Mouse (Mus musculus) yolk sac, embryonic 10.5 days (tissue): ENCODE measurements at regions not wholly inside any gene's neighbourhood (a gene's known extent, or its start where the extent isn't known, plus 50 kb on each side); places are given as distances from the start of the nearest gene placed in this dataset.
"Not testable (repeated sequence)": the region's sequence is repeated elsewhere in the genome, so short reads cannot be mapped to it uniquely, and the experiment has no call there.

ENCODE experiments used
- DNase-seq: peaks from one replicate; pipeline ENCODE4 v3.0.0-alpha.2; 2017; ENCODE audit warnings: low spot score

- DNase-seq = no peak
Observed at GRCm38 (mm10) chr2:64440961-64441360, 343.1 kb upstream of the Fign start.

GRCm38 (mm10) chr2:64417129-64417528 lies 319.3 kb upstream of the Fign start:
- DNase-seq = not testable (repeated sequence)

- no peak for DNase-seq
Observed at GRCm38 (mm10) chr2:64413846-64414245, 316.0 kb upstream of the Fign start.

GRCm38 (mm10) chr2:64413263-64413662 lies 315.4 kb upstream of the Fign start:
- no peak for DNase-seq

GRCm38 (mm10) chr2:64395946-64396345 lies 298.1 kb upstream of the Fign start:
- DNase-seq = no peak

GRCm38 (mm10) chr2:64394619-64395294 lies 296.9 kb upstream of the Fign start:
- DNase-seq = no peak

GRCm38 (mm10) chr2:64394199-64394598 lies 296.4 kb upstream of the Fign start:
- DNase-seq = no peak

- DNase-seq = no peak
Observed at GRCm38 (mm10) chr2:64369791-64370190, 272.0 kb upstream of the Fign start.

- no peak for DNase-seq
Observed at GRCm38 (mm10) chr2:64367188-64367587, 269.4 kb upstream of the Fign start.

GRCm38 (mm10) chr2:64366528-64366927 lies 268.7 kb upstream of the Fign start:
- DNase-seq = no peak

- no peak for DNase-seq
Observed at GRCm38 (mm10) chr2:64356286-64356685, 258.4 kb upstream of the Fign start.

GRCm38 (mm10) chr2:64325499-64325898 lies 227.7 kb upstream of the Fign start:
- no peak for DNase-seq
